Mouse (Mus musculus) cerebellum, adult 9-10 months (tissue): ENCODE measurements around the gene Ccr7.
A peak's percentile ranks its signal among the peaks of the same experiment; 100 is the strongest.

Experiments used
- DNase-seq: peaks from one replicate; pipeline ENCODE4 v3.0.0; 2022

Gene Ccr7

GRCm38 (mm10) chr11:99154987-99155641 lies at the start of gene Ccr7:
Gene Ccr7, minus strand, starts transcription at chr11:99155077.
- DNase-seq = no peak

GRCm38 (mm10) chr11:99189154-99189582 lies 34.3 kb upstream of the Ccr7 start:
- DNase-seq = peak; percentile 58

GRCm38 (mm10) chr11:99187348-99187747 lies 32.5 kb upstream of the Ccr7 start:
- no peak for DNase-seq

- no peak for DNase-seq
Observed at GRCm38 (mm10) chr11:99186836-99187235, 32.0 kb upstream of the Ccr7 start.

GRCm38 (mm10) chr11:99182575-99182974 lies 27.7 kb upstream of the Ccr7 start:
- DNase-seq = no peak

GRCm38 (mm10) chr11:99180071-99180470 lies 25.2 kb upstream of the Ccr7 start:
- no peak for DNase-seq

GRCm38 (mm10) chr11:99177925-99178198 lies 23.0 kb upstream of the Ccr7 start:
- DNase-seq = no peak

- DNase-seq = no peak
Observed at GRCm38 (mm10) chr11:99177054-99177924, 22.4 kb upstream of the Ccr7 start.

GRCm38 (mm10) chr11:99172002-99172401 lies 17.1 kb upstream of the Ccr7 start:
- no peak for DNase-seq

- DNase-seq = no peak
Observed at GRCm38 (mm10) chr11:99171442-99171841, 16.6 kb upstream of the Ccr7 start.

- DNase-seq = no peak
Observed at GRCm38 (mm10) chr11:99170547-99171267, 15.8 kb upstream of the Ccr7 start.

- DNase-seq = no peak
Observed at GRCm38 (mm10) chr11:99170005-99170404, 15.1 kb upstream of the Ccr7 start.

GRCm38 (mm10) chr11:99169438-99169837 lies 14.6 kb upstream of the Ccr7 start:
- DNase-seq = no peak

GRCm38 (mm10) chr11:99168030-99168474 lies 13.2 kb upstream of the Ccr7 start:
- DNase-seq = no peak

- no peak for DNase-seq
Observed at GRCm38 (mm10) chr11:99167576-99167975, 12.7 kb upstream of the Ccr7 start.

- no peak for DNase-seq
Observed at GRCm38 (mm10) chr11:99166241-99166640, 11.4 kb upstream of the Ccr7 start.

- no peak for DNase-seq
Observed at GRCm38 (mm10) chr11:99165031-99165752, 10.3 kb upstream of the Ccr7 start.

- no peak for DNase-seq
Observed at GRCm38 (mm10) chr11:99162972-99163686, 8.3 kb upstream of the Ccr7 start.

GRCm38 (mm10) chr11:99161648-99162047 lies 6.8 kb upstream of the Ccr7 start:
- DNase-seq = no peak

GRCm38 (mm10) chr11:99160228-99160627 lies 5.4 kb upstream of the Ccr7 start:
- no peak for DNase-seq

GRCm38 (mm10) chr11:99155817-99156216 lies 940 bp upstream of the Ccr7 start:
- no peak for DNase-seq
